Mouse (Mus musculus): ENCODE data around the gene Irak4.
A peak's percentile ranks its signal among the peaks of the same experiment; 100 is the strongest.

Irak4 gene

GRCm38 (mm10) chr15:94620909-94621308 lies 77.5 kb downstream of the Irak4 start:
- no peak for DNase-seq (ENCODE audit: low read depth, low spot score)

- no peak for DNase-seq (ENCODE audit: low read depth, low spot score)
These were observed 85.0 kb downstream of the Irak4 start for GRCm38 (mm10) chr15:94628463-94628829.

- peak; percentile 3 for DNase-seq (ENCODE audit: low read depth, low spot score)
These were observed 85.6 kb downstream of the Irak4 start, which contains the start of gene Tmem117 for GRCm38 (mm10) chr15:94628830-94629601. Gene Tmem117, plus strand, starts transcription at chr15:94629232.

GRCm38 (mm10) chr15:94630553-94630952 lies 87.1 kb downstream of the Irak4 start:
- DNase-seq (ENCODE audit: low read depth, low spot score): no peak
